Mouse (Mus musculus): ENCODE results near the gene Pax2.

Pax2 gene

GRCm38 (mm10) chr19:44788488-44788887, 32.6 kb downstream of the Pax2 start:
- no peak for DNase-seq

GRCm38 (mm10) chr19:44791981-44792380, 36.1 kb downstream of the Pax2 start:
- no peak for DNase-seq

- DNase-seq, result no peak
Measured at GRCm38 (mm10) chr19:44797110-44798060, 41.5 kb downstream of the Pax2 start.

GRCm38 (mm10) chr19:44798731-44799130, 42.9 kb downstream of the Pax2 start:
- no peak for DNase-seq

- DNase-seq, result no peak
Measured at GRCm38 (mm10) chr19:44799156-44799555, 43.3 kb downstream of the Pax2 start.

- no peak for DNase-seq
Measured at GRCm38 (mm10) chr19:44800327-44800726, 44.5 kb downstream of the Pax2 start.

- no peak for DNase-seq
Measured at GRCm38 (mm10) chr19:44808734-44809133, 52.9 kb downstream of the Pax2 start.

- DNase-seq, result no peak
Measured at GRCm38 (mm10) chr19:44812666-44813429, 57.0 kb downstream of the Pax2 start.

- no peak for DNase-seq
Measured at GRCm38 (mm10) chr19:44815111-44815510, 59.3 kb downstream of the Pax2 start.

- DNase-seq, result no peak
Measured at GRCm38 (mm10) chr19:44817403-44818128, 61.7 kb downstream of the Pax2 start.

GRCm38 (mm10) chr19:44818676-44819075, 62.8 kb downstream of the Pax2 start:
- DNase-seq, result no peak

GRCm38 (mm10) chr19:44821581-44821980, 65.7 kb downstream of the Pax2 start:
- no peak for DNase-seq

GRCm38 (mm10) chr19:44822295-44822694, 66.5 kb downstream of the Pax2 start:
- no peak for DNase-seq

- DNase-seq, result no peak
Measured at GRCm38 (mm10) chr19:44823657-44824056, 67.8 kb downstream of the Pax2 start.

GRCm38 (mm10) chr19:44825216-44825768, 69.4 kb downstream of the Pax2 start:
- DNase-seq, result no peak

GRCm38 (mm10) chr19:44825819-44826218, 70.0 kb downstream of the Pax2 start:
- DNase-seq, result no peak

GRCm38 (mm10) chr19:44833391-44833790, 77.5 kb downstream of the Pax2 start:
- DNase-seq, result no peak

- DNase-seq, result no peak
Measured at GRCm38 (mm10) chr19:44834218-44835041, 78.6 kb downstream of the Pax2 start.

- DNase-seq, result peak; percentile 7
Measured at GRCm38 (mm10) chr19:44835042-44835930, 79.4 kb downstream of the Pax2 start.

- peak; percentile 4 for DNase-seq
Measured at GRCm38 (mm10) chr19:44835931-44836861, 80.4 kb downstream of the Pax2 start.

All from cerebellum, adult 8-10 months (tissue).